Mouse (Mus musculus) midbrain, embryonic 11.5 days (tissue): Measurements from ENCODE around the gene Zfp369. TPM values are rescaled to one million over a fixed set of nuclear protein-coding genes. Genes with fewer than 3 reads are reported as not detected.
"Not testable (repeated sequence)": the region's sequence is repeated elsewhere in the genome, so short reads cannot be mapped to it uniquely, and the experiment has no call there.

Experiments used
- ATAC-seq: fragments of 200-750 bp; cut with Nextera tagmentation; 2 replicates; pipeline ENCODE4 v1.8.0; 2017; ENCODE audit warnings: moderate TSS enrichment, moderate library complexity; ENCODE audit not compliant: low FRiP score
- DNase-seq: peaks from one replicate; pipeline ENCODE4 v3.0.0; 2015; ENCODE audit warnings: low spot score; ENCODE audit errors: missing footprints
- H3K27ac ChIP-seq: fragments of 300-500 bp; sonication (generic); 2 replicates; pipeline ENCODE4 v1.5.1; 2014; ENCODE audit warnings: low read depth, low read length
- H3K27me3 ChIP-seq: fragments of 300-500 bp; sonication (generic); 2 replicates; pipeline ENCODE4 v1.6.1; 2014; ENCODE audit warnings: mild to moderate bottlenecking, low read length, moderate library complexity, mixed read lengths; ENCODE audit not compliant: control insufficient read depth, insufficient read depth
- H3K36me3 ChIP-seq: fragments of 300-500 bp; sonication (generic); 2 replicates; pipeline ENCODE4 v1.6.1; 2014; ENCODE audit warnings: mild to moderate bottlenecking, low read length, moderate library complexity, mixed read lengths; ENCODE audit not compliant: control insufficient read depth, insufficient read depth
- H3K4me1 ChIP-seq: fragments of 300-500 bp; sonication (generic); 2 replicates; pipeline ENCODE4 v1.6.1; 2014; ENCODE audit warnings: low read length; ENCODE audit not compliant: control insufficient read depth, insufficient read depth
- H3K4me2 ChIP-seq: fragments of 300-500 bp; sonication (generic); 2 replicates; pipeline ENCODE4 v1.6.1; 2014; ENCODE audit warnings: mild to moderate bottlenecking, moderate library complexity
- H3K4me3 ChIP-seq: fragments of 300-500 bp; sonication (generic); 2 replicates; pipeline ENCODE4 v1.5.1; 2014; ENCODE audit warnings: low read depth, low read length
- H3K9ac ChIP-seq: fragments of 300-500 bp; sonication (generic); 2 replicates; pipeline ENCODE4 v1.6.1; 2014; ENCODE audit warnings: low read length
- H3K9me3 ChIP-seq: fragments of 300-500 bp; sonication (generic); 2 replicates; pipeline ENCODE4 v1.6.1; 2016; ENCODE audit warnings: low read length; ENCODE audit not compliant: control insufficient read depth
- WGBS: fragments of 180-500 bp; shearing (Covaris S2); extraction: QIAGEN DNeasy Blood & Tissue Kit; methylation state at CpG from one replicate; pipeline ENCODE4 v1.1.7; 2014; 5-methylcytosine and 5-hydroxymethylcytosine counted together
- polyA plus RNA-seq: library from polyadenylated mRNA; unstranded; fragments of >200 nt; fragmentation: Nextera tagmentation; extraction: Ambion mirVana; gene quantifications from 2 replicates; pipeline ENCODE4 v1.2.1, GENCODE M21; 2014

The Zfp369 gene
- polyA plus RNA-seq, 1 experiment from 2014 or later: 19.7 TPM

DNA sequence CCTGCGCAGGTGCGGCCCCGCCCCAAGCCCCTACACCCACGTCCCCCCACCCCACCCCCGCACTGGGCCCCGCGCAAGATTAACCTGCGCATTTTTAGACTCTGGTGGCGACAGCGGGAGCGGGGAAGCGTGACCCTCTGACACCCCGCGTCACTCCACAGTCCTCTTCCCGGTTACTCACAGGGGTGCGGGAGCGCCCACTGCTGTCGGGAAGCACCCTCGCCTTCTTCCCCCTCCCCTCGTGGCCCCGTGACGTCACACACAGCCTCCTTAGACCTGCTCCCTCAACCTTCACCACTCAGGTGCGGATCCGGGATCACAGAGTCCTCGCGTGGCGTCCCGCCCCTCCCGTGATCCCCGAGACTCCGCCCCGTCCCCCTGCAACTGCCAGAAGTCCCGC is 73.2 kb downstream of the Zfp369 start:
- not testable (repeated sequence) for H3K4me3 ChIP-seq, H3K27me3 ChIP-seq, DNase-seq, H3K36me3 ChIP-seq, H3K4me1 ChIP-seq, H3K9ac ChIP-seq, H3K4me2 ChIP-seq, H3K27ac ChIP-seq, ATAC-seq, H3K9me3 ChIP-seq
- 12% methylated on average over 21 of the region's 33 CpGs for WGBS

Other genes starting within 250 kb of the Zfp369 start
- not detected in 2 replicates for gene Spata31d1c, start 245.8 kb upstream of the Zfp369 start, polyA plus RNA-seq
- gene Prss47, start 226.1 kb upstream of the Zfp369 start, polyA plus RNA-seq: not detected in 2 replicates
- 44.0 and 44.7 TPM in 2 replicates for gene Mfsd14b, start 165.8 kb upstream of the Zfp369 start, polyA plus RNA-seq
- not detected in 2 replicates for gene Olfr465-ps1, start 140.7 kb upstream of the Zfp369 start, polyA plus RNA-seq
- gene Olfr466, start 128.6 kb upstream of the Zfp369 start, polyA plus RNA-seq: not detected in 2 replicates
- not detected in 2 replicates for gene Nlrp4f, start 72.8 kb upstream of the Zfp369 start, polyA plus RNA-seq
- not detected in 2 replicates for gene Gm10775, start 19.3 kb upstream of the Zfp369 start, polyA plus RNA-seq
- not detected in 2 replicates for gene Gm10139, start 233.9 kb downstream of the Zfp369 start, polyA plus RNA-seq